Mouse (Mus musculus): Measurements from ENCODE around the gene Adamts8. TPM values are rescaled to one million over a fixed set of nuclear protein-coding genes. Genes with fewer than 3 reads are reported as not detected.

Adamts8 gene
- polyA plus RNA-seq, 1 experiment from 2014 or later = 1.2 TPM

DNA sequence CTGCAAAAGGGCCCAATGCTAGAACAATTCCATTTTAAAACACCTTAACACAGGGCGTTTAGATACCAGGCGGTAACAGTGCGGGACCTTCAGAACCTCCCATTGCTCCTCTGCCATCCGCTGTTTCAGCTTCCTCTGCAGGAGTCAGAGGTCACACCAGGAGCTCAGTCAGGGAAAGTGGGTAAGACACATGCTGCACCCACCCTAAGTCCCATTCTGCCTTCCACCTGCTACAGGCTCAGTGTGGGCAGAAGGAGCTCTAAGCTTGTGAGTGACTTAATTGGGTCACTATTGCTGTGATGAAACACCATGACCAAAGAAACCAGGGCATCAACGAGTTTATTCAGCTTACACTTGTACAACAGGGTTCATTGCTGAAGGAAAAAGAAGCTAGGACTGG, 50.7 kb downstream of the Adamts8 start:
- no peak overlapping the region for H3K4me2 ChIP-seq (ENCODE audit: low read depth, low read length)
- no peaks in the 10 kb centered on the region for H3K4me1 ChIP-seq (ENCODE audit: control insufficient read depth, insufficient read depth, low read length)
- H3K36me3 ChIP-seq (ENCODE audit: control insufficient read depth, insufficient read depth, low read length) = no peaks in the 10 kb centered on the region
- no peaks in the 10 kb centered on the region for H3K9me3 ChIP-seq (ENCODE audit: control insufficient read depth, low read length)
- H3K27me3 ChIP-seq (ENCODE audit: control insufficient read depth, insufficient read depth, low read length) = no peaks in the 10 kb centered on the region
- no peak overlapping the region for H3K27ac ChIP-seq (ENCODE audit: low read depth, low read length)
- ATAC-seq (ENCODE audit: low read depth) = no peak
- H3K4me3 ChIP-seq (ENCODE audit: low read depth, low read length) = no peak overlapping the region
- WGBS = 82% methylated on average over 5 of the region's 5 CpGs
- H3K9ac ChIP-seq (replicated peaks; ENCODE audit: low read depth, low read length) = no peak overlapping the region

DNA sequence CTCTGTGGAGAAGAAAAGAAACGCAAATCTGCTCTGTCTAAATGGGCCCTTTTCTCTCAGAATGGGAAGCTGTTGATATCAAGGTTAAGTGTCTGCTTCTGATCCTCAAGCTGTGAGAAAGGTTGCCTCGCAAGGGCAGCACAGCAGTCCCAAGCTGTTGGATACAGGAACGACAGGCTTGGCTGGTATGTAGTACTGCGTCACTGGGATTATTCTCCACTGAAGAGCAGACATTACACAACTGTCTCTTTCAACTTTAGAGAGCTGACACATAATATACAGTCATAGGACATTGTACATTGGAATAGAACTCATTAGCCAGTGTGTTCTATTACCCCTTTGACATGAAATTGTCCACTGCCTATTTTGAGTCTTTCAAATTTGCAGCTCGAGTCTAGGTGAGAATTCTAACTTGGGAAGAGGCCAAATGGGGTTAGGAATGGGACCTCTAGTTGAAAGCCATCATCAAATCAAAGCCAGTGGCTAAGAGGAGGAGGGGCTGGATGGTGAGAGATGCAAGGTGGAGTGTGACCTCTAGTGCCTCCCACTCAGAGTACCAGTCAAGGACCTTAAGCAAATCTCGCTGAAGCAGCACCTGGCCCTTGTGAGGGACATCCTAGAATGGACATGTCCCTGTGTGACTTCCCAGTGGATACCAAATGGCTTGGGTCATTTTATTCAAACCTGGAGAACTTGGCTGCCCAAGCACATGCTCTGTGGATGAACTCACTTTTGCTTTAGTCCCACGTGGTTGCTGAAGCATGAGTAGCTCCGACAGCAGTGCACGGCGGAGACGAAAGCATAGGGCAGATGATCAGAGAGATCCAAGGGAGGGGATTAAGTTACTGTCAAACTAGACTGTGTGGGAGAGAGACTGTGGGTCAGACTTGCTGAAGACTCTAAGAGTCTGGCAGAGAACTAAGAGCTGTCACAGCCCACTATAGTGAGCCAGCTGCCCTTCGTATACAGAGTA, 54.5 kb downstream of the Adamts8 start:
- Histone ChIP-seq H3K9ac (replicated peaks; ENCODE audit: low read depth, low read length) (no peak overlapping the region), H3K9me3 (ENCODE audit: control insufficient read depth, low read length) (no peaks in the 10 kb centered on the region), H3K36me3 (ENCODE audit: control insufficient read depth, insufficient read depth, low read length) (no peaks in the 10 kb centered on the region), H3K27me3 (ENCODE audit: control insufficient read depth, insufficient read depth, low read length) (no peaks in the 10 kb centered on the region), H3K4me1 (ENCODE audit: control insufficient read depth, insufficient read depth, low read length) (no peaks in the 10 kb centered on the region), H3K4me3 (ENCODE audit: low read depth, low read length) (no peak overlapping the region), H3K4me2 (ENCODE audit: low read depth, low read length) (no peak overlapping the region), H3K27ac (ENCODE audit: low read depth, low read length) (no peak overlapping the region)
- ATAC-seq (ENCODE audit: low read depth) = no peak
- WGBS = 86% methylated on average over 12 of the region's 12 CpGs

DNA sequence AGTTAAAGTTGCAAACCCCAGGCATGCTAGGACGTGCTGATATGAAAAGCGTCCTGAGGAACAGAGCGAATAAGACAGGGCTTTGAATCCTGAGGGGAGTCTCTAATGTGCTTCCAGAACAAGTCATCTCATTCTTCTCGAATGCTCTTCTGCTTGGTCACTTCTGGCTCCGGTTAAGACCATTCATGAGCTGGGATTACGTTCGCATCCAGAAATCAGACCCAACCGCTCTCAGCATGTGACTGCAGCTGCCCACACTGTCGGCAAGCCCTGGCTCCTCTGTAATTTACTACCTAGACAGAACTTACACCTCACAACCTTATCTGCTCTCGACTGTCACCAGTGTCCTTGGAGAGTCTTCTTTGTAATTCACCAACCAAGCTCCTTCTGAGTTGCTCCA, 58.3 kb downstream of the Adamts8 start:
- no peaks in the 10 kb centered on the region for H3K9me3 ChIP-seq (ENCODE audit: control insufficient read depth, low read length)
- 83% methylated on average over 10 of the region's 10 CpGs for WGBS
- H3K4me3 ChIP-seq (ENCODE audit: low read depth, low read length) = no peak overlapping the region
- H3K4me2 ChIP-seq (ENCODE audit: low read depth, low read length) = no peak overlapping the region
- H3K9ac ChIP-seq (replicated peaks; ENCODE audit: low read depth, low read length) = no peak overlapping the region
- no peaks in the 10 kb centered on the region for H3K4me1 ChIP-seq (ENCODE audit: control insufficient read depth, insufficient read depth, low read length)
- no peak for ATAC-seq (ENCODE audit: low read depth)
- H3K36me3 ChIP-seq (ENCODE audit: control insufficient read depth, insufficient read depth, low read length) = no peaks in the 10 kb centered on the region
- no peak overlapping the region for H3K27ac ChIP-seq (ENCODE audit: low read depth, low read length)
- no peaks in the 10 kb centered on the region for H3K27me3 ChIP-seq (ENCODE audit: control insufficient read depth, insufficient read depth, low read length)

DNA sequence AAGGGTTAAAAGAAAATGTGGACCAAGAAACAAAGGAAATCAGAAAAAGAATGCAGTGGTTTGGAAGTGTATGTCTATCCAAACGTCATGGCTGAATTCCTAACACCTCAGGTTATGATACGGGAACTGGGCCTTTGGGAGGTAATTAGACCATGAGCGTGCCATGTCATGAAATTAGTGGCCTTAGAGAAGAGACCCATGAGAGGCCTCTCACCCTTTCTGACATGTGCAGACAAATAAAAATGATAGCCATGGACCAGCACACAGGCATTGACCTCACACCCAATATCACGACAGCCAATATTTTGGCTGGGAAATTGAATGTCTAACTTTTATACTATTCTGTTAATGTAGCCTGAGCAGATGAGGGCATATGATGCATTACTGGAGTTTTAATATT, 60.2 kb downstream of the Adamts8 start:
- Histone ChIP-seq H3K9ac (replicated peaks; ENCODE audit: low read depth, low read length) (no peak overlapping the region), H3K27ac (ENCODE audit: low read depth, low read length) (no peak overlapping the region), H3K4me3 (ENCODE audit: low read depth, low read length) (no peak overlapping the region), H3K27me3 (ENCODE audit: control insufficient read depth, insufficient read depth, low read length) (no peaks in the 10 kb centered on the region), H3K9me3 (ENCODE audit: control insufficient read depth, low read length) (no peaks in the 10 kb centered on the region), H3K4me2 (ENCODE audit: low read depth, low read length) (no peak overlapping the region), H3K36me3 (ENCODE audit: control insufficient read depth, insufficient read depth, low read length) (no peaks in the 10 kb centered on the region), H3K4me1 (ENCODE audit: control insufficient read depth, insufficient read depth, low read length) (no peaks in the 10 kb centered on the region)
- ATAC-seq (ENCODE audit: low read depth) = no peak
- 63% methylated on average over 4 of the region's 4 CpGs for WGBS

DNA sequence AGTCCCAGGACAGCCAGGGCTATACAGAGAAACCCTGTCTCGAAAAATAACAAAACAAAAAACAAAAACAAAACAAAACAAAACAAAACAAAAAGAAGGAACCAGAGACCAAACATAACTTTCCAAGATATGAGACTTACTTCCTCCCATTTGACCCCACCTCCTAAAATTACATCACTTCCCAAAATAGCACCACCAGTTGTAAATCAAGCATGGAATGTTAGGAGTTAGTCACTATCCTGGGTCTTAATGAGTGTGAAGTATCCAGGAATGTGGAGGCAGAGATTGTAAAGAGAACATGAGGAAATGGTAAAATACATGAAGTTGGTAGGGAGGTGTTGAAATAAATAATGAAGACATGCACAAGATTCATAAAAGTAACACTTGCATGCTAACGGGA, 67.0 kb downstream of the Adamts8 start:
- ATAC-seq (ENCODE audit: low read depth) = no peak
- whole genome bisulfite sequencing = 77% methylated on average over 2 of the region's 2 CpGs

DNA sequence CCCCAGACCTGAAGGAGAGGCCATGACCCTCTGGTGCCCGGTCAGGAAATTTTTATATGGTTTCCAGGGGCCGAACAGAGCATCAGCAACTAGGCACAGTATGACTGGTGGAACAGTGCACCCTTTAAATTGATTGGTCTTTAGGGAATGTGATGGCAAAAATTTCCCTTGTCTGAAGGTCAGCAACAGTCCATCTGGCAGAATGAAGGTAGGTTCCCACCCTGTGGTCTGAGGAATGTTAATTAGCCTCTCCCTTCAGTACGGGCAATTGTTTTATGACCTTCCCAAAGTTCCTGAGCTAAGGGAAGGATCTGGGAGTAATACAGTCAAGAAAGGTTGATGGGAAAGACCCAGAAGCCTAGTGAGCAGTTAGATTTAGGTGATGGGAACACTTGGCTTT, 67.7 kb downstream of the Adamts8 start:
- no peak for ATAC-seq (ENCODE audit: low read depth)
- H3K9ac ChIP-seq (replicated peaks; ENCODE audit: low read depth, low read length) = no peak overlapping the region
- 46% methylated on average over 3 of the region's 3 CpGs for WGBS
- no peaks in the 10 kb centered on the region for H3K27me3 ChIP-seq (ENCODE audit: control insufficient read depth, insufficient read depth, low read length)
- no peak overlapping the region for H3K4me3 ChIP-seq (ENCODE audit: low read depth, low read length)
- H3K27ac ChIP-seq (ENCODE audit: low read depth, low read length) = no peak overlapping the region
- H3K36me3 ChIP-seq (ENCODE audit: control insufficient read depth, insufficient read depth, low read length) = no peaks in the 10 kb centered on the region
- no peaks in the 10 kb centered on the region for H3K9me3 ChIP-seq (ENCODE audit: control insufficient read depth, low read length)
- no peak overlapping the region for H3K4me2 ChIP-seq (ENCODE audit: low read depth, low read length)
- H3K4me1 ChIP-seq (ENCODE audit: control insufficient read depth, insufficient read depth, low read length) = no peaks in the 10 kb centered on the region

More for the DNA sequence above, 67.0 kb downstream of the Adamts8 start:
- Histone ChIP-seq H3K4me1 (ENCODE audit: control insufficient read depth, insufficient read depth, low read length) (no peaks in the 10 kb centered on the region), H3K9me3 (ENCODE audit: control insufficient read depth, low read length) (no peaks in the 10 kb centered on the region), H3K27me3 (ENCODE audit: control insufficient read depth, insufficient read depth, low read length) (no peaks in the 10 kb centered on the region), H3K27ac (ENCODE audit: low read depth, low read length) (no peak overlapping the region), H3K36me3 (ENCODE audit: control insufficient read depth, insufficient read depth, low read length) (no peaks in the 10 kb centered on the region), H3K4me3 (ENCODE audit: low read depth, low read length) (no peak overlapping the region), H3K9ac (replicated peaks; ENCODE audit: low read depth, low read length) (no peak overlapping the region), H3K4me2 (ENCODE audit: low read depth, low read length) (no peak overlapping the region)

DNA sequence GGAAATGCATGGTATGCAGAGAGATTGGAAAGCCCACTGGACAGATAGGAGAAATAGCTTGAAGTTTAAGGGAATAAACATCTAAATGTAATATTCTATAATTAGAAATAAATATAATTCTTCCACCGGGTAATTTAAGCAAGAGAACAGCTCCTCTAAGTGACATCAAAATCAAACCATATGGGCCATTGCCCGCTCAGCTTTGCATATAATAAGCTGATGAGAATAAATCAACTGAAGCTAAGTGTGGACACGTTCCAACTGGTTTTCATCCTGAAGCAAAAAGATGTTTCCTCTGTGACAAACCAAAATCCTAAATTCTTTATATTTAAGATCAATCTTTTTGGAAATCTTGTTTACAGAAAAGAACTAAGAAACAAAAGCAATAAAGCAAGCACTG, 68.4 kb downstream of the Adamts8 start:
- no peak overlapping the region for H3K27ac ChIP-seq (ENCODE audit: low read depth, low read length)
- WGBS = 60% methylated on average over 3 of the region's 3 CpGs
- H3K9me3 ChIP-seq (ENCODE audit: control insufficient read depth, low read length) = no peaks in the 10 kb centered on the region
- no peak overlapping the region for H3K4me2 ChIP-seq (ENCODE audit: low read depth, low read length)
- ATAC-seq (ENCODE audit: low read depth) = no peak
- no peak overlapping the region for H3K4me3 ChIP-seq (ENCODE audit: low read depth, low read length)
- no peak overlapping the region for H3K9ac ChIP-seq (replicated peaks; ENCODE audit: low read depth, low read length)
- no peaks in the 10 kb centered on the region for H3K36me3 ChIP-seq (ENCODE audit: control insufficient read depth, insufficient read depth, low read length)
- no peaks in the 10 kb centered on the region for H3K27me3 ChIP-seq (ENCODE audit: control insufficient read depth, insufficient read depth, low read length)
- no peaks in the 10 kb centered on the region for H3K4me1 ChIP-seq (ENCODE audit: control insufficient read depth, insufficient read depth, low read length)

DNA sequence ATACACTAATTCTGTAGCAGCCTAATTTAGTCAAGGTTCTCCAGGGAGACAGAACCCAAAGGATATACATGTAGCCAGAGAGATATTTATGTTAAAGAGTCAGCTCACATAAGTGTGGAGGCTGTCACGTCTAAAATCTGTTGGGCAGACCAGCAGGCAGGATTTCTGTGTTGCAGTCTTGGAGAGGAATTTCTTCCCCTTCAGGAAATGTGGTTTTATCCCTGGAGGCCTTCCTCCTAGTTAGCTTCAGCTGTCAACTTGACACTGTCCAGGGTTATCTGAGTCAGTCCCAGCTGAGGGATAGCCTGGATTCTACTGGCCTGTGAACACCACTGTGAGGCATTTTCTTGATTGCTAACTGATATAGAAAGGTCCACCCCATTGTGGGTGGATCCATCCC, 69.2 kb downstream of the Adamts8 start:
- Histone ChIP-seq H3K27me3 (ENCODE audit: control insufficient read depth, insufficient read depth, low read length) (no peaks in the 10 kb centered on the region), H3K4me1 (ENCODE audit: control insufficient read depth, insufficient read depth, low read length) (no peaks in the 10 kb centered on the region), H3K36me3 (ENCODE audit: control insufficient read depth, insufficient read depth, low read length) (no peaks in the 10 kb centered on the region), H3K4me3 (ENCODE audit: low read depth, low read length) (no peak overlapping the region), H3K9me3 (ENCODE audit: control insufficient read depth, low read length) (no peaks in the 10 kb centered on the region), H3K9ac (replicated peaks; ENCODE audit: low read depth, low read length) (no peak overlapping the region), H3K4me2 (ENCODE audit: low read depth, low read length) (no peak overlapping the region), H3K27ac (ENCODE audit: low read depth, low read length) (no peak overlapping the region)
- 44% methylated on average over 1 of the region's 1 CpGs for WGBS
- no peak for ATAC-seq (ENCODE audit: low read depth)

DNA sequence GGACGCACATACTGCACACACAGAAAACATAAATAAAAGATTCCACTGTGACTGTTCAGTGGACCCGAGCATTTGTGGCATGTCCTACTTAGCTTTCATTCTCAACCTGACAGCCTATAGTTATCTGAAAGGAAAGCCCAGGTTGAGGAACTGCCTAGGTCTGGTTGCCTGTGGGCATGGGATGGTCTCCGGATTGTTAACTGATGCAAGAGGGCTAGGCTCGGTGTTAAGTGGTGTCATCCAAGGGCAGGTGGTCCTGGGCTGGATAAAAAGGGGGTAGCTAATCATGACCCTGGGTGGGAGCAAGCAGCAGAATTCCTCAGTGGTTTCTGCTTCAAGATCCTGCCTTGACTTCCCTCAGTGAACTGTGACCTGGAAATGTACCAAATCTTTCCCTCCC, 70.3 kb downstream of the Adamts8 start:
- no peaks in the 10 kb centered on the region for H3K36me3 ChIP-seq (ENCODE audit: control insufficient read depth, insufficient read depth, low read length)
- 83% methylated on average over 4 of the region's 4 CpGs for WGBS
- H3K4me2 ChIP-seq (ENCODE audit: low read depth, low read length) = no peak overlapping the region
- H3K4me3 ChIP-seq (ENCODE audit: low read depth, low read length) = no peak overlapping the region
- no peak overlapping the region for H3K27ac ChIP-seq (ENCODE audit: low read depth, low read length)
- no peaks in the 10 kb centered on the region for H3K4me1 ChIP-seq (ENCODE audit: control insufficient read depth, insufficient read depth, low read length)
- H3K27me3 ChIP-seq (ENCODE audit: control insufficient read depth, insufficient read depth, low read length) = no peaks in the 10 kb centered on the region
- H3K9me3 ChIP-seq (ENCODE audit: control insufficient read depth, low read length) = no peaks in the 10 kb centered on the region
- no peak overlapping the region for H3K9ac ChIP-seq (replicated peaks; ENCODE audit: low read depth, low read length)
- ATAC-seq (ENCODE audit: low read depth) = no peak

Measured in neural tube, embryonic 14.5 days (tissue).